Mouse (Mus musculus) megakaryocyte, embryonic 14.5 days (primary cell): Measurements from ENCODE around the gene Dlgap3.

Experiments
- FLI1 ChIP-seq: IDR thresholded peaks from 2 replicates; pipeline ENCODE4 v1.6.1; 2012; ENCODE audit warnings: low read length, inconsistent platforms, mixed read lengths
- GATA1 ChIP-seq: IDR thresholded peaks from 3 replicates; pipeline ENCODE4 v1.6.1; 2012; ENCODE audit warnings: mixed read lengths, low read length, inconsistent platforms, borderline replicate concordance

GRCm38 (mm10) chr4:127180450-127180840, 11.4 kb downstream of the Dlgap3 start:
- TF ChIP-seq FLI1 (no peak), GATA1 (no peak)
